Mouse (Mus musculus): ENCODE results near the gene Spon1.

DNA sequence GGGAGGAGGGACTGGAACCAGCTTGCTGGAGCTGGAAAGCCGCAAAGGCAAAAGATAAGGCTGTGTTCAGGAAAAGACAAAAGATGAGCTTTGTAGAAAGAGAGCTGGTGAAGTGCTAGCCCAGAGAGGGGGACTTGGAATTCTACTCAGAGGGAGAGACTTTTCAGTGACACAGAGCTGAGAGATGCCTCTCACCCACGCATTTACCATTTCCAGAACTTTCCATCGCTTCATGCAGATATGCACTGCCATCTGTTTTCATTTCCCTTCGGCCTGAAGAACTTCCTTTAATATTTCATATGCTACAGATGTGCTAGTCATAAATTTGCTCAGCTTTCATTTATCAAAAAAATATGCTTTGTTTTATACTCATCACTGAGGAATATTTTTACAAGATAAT, 150.1 kb downstream of the Spon1 start:
- no peak for TF ChIP-seq CTCF (conservative IDR thresholded peaks at IDR 0.05; ENCODE audit: low read length)
- no peak for TF ChIP-seq NANOG (IDR thresholded peaks at IDR 0.05; ENCODE audit: borderline replicate concordance, low read length)

Data from E14TG2a.4 (cell line).